Mouse (Mus musculus): ENCODE results near the gene Mpeg1.
A peak's percentile ranks its signal among the peaks of the same experiment; 100 is the strongest.

The Mpeg1 gene

DNA sequence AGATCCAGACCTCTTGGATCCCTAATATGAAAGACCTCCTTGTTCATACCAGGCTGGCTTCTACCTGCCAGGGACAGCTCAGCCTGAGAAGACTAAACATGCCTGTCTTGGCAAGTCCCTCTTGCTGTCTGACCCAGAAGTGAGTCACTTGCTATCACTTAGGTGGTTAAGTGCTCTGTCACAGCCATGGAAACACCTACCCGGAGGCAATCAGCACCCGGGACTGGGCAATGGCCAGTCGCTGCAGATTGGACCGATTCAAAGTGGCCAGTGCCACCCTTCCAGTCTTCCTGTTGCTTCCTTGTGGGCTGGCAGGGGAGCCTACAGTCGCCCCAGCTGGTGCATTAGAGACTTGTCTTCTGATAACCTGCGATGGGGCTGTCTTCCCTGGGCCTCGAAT is 31.1 kb downstream of the Mpeg1 start:
- DNase-seq (ENCODE audit: extremely low spot score, low spot score): no peak

DNA sequence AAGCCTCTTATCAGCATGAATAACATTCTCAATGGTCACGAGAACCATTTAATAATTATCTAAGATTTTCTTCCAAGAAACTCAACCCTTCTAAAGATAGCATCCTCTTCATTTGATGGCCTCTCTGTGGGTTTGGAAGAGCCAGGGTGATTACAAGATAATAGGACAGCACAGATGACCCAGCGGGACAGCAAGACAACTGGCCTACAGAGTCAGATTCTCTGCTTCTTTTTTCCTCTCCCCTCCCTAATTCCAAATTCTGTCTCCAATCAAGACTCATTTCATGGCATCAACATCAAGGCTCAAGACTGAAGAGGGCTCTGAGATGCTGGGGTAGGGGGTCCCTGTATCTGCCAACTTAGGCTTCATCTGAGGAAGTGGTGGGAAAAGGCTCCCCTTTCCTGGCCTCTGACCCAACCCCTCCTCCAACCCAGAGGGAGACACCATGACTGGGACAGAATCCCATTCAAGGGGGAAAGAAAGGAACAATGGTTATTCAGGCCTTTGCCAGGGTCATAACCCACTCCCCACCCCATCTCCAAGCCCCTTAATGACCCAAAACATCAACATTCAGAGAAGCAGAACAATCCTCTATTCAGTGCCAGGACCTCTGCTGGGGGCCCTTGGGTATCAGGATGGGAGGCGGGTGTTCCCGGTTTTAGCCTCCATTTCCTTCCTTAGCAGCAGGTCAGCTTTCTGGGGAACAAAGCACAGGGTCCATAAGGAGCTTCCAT is 33.0 kb downstream of the Mpeg1 start:
- peak; percentile 64 for DNase-seq (ENCODE audit: extremely low spot score, low spot score)

DNA sequence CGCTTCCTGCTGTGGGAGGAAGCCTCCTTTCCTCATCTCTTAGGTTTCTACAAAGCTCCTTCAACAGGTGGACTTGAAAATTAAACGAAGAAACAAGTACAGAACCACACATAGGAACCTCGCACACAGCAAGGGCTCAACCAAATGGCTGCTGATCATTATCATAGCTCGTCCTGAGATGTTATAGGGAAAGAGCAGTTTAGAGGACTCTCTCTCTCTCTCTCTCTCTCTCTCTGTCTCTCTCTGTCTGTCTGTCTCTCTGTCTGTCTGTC is 33.5 kb downstream of the Mpeg1 start:
- DNase-seq (ENCODE audit: extremely low spot score, low spot score): no peak

DNA sequence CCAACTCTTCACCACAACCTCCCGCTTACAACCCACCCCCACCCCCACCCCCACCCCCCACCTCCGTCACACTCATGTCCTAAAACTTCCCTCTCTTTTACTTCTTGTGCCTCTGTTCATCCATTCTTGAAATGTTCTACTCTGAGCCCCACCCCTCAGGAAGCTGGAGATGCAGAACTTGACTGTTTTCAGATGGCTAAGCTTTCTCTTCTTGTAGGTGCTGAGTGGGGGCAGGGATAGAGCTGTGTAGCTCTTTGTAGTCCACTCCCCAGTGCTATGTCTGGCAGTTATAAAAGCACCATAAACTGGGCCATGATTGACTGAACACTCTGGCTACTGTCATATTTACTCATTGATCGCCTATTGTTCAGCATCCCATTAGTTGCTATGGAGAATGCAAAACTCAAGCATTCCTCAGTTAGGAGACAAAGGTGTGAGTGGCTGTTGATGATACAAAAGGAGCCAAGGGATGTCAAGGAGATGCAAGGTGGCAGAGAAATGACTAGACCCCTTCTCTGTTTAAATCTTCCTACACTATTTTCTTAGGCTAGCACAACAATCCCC is 34.5 kb downstream of the Mpeg1 start:
- DNase-seq (ENCODE audit: extremely low spot score, low spot score): no peak

- DNase-seq (ENCODE audit: extremely low spot score, low spot score): no peak
Observed at GRCm38 (mm10) chr19:12496241-12496640, 35.7 kb downstream of the Mpeg1 start.

GRCm38 (mm10) chr19:12497909-12498308 is 37.3 kb downstream of the Mpeg1 start:
- DNase-seq (ENCODE audit: extremely low spot score, low spot score): no peak

GRCm38 (mm10) chr19:12498321-12498720 is 37.7 kb downstream of the Mpeg1 start:
- no peak for DNase-seq (ENCODE audit: extremely low spot score, low spot score)

DNA sequence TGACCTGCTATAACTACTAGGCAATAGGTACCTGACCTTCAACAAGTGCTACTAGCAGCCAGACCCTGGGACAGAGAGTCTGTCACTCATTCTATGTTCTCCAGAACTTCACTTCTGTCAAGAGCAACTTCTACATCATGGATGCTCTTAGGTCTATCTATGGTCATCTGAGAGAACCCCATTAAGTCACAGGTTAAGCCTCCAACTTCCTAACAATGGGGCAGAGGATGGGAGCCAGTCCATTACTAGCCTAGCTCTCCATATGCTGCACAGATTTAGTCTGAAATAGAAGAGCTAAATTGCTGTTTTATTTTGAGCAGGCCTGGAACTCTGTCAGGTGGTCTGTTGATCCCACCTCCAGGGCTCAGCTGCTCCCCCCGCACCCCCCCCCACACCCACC is 38.4 kb downstream of the Mpeg1 start:
- DNase-seq (ENCODE audit: extremely low spot score, low spot score): no peak

DNA sequence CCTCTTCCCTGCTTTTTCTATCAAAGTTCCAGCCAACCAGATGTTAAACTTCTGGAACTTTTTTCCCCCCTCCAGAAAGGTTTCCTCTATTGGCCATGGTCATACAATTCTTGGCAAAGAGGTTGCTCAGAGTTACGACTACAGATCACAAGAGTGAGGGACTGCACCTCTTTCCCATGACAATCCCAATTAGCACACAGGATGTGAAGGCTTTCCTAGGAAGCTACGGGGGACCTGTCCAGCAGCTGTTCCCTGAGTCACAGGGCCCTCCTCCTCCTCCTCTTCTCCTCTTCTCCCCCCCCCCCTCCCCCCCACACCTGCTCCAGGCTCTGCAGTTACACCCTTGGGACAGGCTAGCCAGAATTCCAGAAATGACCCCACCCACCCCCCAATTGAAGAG is 38.9 kb downstream of the Mpeg1 start:
- DNase-seq (ENCODE audit: extremely low spot score, low spot score): no peak

- peak; percentile 57 for DNase-seq (ENCODE audit: extremely low spot score, low spot score)
Observed at GRCm38 (mm10) chr19:12500124-12500523, 39.5 kb downstream of the Mpeg1 start.

- DNase-seq (ENCODE audit: extremely low spot score, low spot score): peak; percentile 68
Observed at GRCm38 (mm10) chr19:12500881-12501311, 40.3 kb downstream of the Mpeg1 start.

- peak; percentile 95 for DNase-seq (ENCODE audit: extremely low spot score, low spot score)
Observed at GRCm38 (mm10) chr19:12501370-12502347, 41.1 kb downstream of the Mpeg1 start, which contains the start of gene Dtx4. Gene Dtx4 (minus strand): TSS chr19:12501454.

GRCm38 (mm10) chr19:12502756-12503155 is 42.2 kb downstream of the Mpeg1 start:
- no peak for DNase-seq (ENCODE audit: extremely low spot score, low spot score)

GRCm38 (mm10) chr19:12514621-12515020 is 54.0 kb downstream of the Mpeg1 start:
- no peak for DNase-seq (ENCODE audit: extremely low spot score, low spot score)
